In genomic region chr3:65449176-65449575, GRCm38 (mm10) we compare ENCODE assay signal across 23 mouse cellular contexts.
"Had no signal": no experiment of that assay in that cellular context is flagged by ENCODE, and none has a peak within 500 bp of the region (broad histone marks: within the 10 kb centered on the region; RNA-seq: fewer than 3 reads in every experiment).

No protein-coding gene starts in this region.

- H3K27ac ChIP-seq: heart, adult 2 months; heart, embryonic 13.5 days; heart, embryonic 15.5 days; hindbrain, embryonic 13.5 days; hindbrain, embryonic 15.5 days; hindbrain, postnatal 0 days; kidney, embryonic 15.5 days; kidney, postnatal 0 days; limb, embryonic 13.5 days; limb, embryonic 15.5 days; liver, embryonic 12.5 days; liver, embryonic 14.5 days had no signal

- DNase-seq: heart, adult 11 months; heart, adult 2 months; heart, postnatal 14 days; heart, postnatal 36 days; kidney, adult 11 months; kidney, adult 2 months; kidney, adult 9 months; kidney, postnatal 14 days; kidney, postnatal 36 days; layer of hippocampus, adult 9-11 months; layer of hippocampus, postnatal 36 days; left cerebral cortex, postnatal 4 days had no signal

- H3K4me3 ChIP-seq: heart, adult 2 months; heart, embryonic 13.5 days; heart, embryonic 15.5 days; hindbrain, embryonic 13.5 days; hindbrain, embryonic 15.5 days; kidney, embryonic 15.5 days; limb, embryonic 13.5 days; limb, embryonic 15.5 days; liver, embryonic 12.5 days had no signal
